Mouse (Mus musculus) hindbrain, embryonic 11.5 days (tissue): ENCODE measurements around the gene Fmnl1. TPM values are rescaled to one million over a fixed set of nuclear protein-coding genes. Genes with fewer than 3 reads are reported as not detected.
"Not testable (repeated sequence)": the region's sequence is repeated elsewhere in the genome, so short reads cannot be mapped to it uniquely, and the experiment has no call there.

ENCODE experiments used
- ATAC-seq: fragments of 200-750 bp; cut with Nextera tagmentation; 2 replicates; pipeline ENCODE4 v1.8.0; 2017; ENCODE audit warnings: mild to moderate bottlenecking, moderate TSS enrichment, moderate library complexity; ENCODE audit not compliant: low FRiP score
- DNase-seq: peaks from one replicate; pipeline ENCODE4 v3.0.0-alpha.2; 2015; ENCODE audit warnings: low spot score
- H3K27ac ChIP-seq: fragments of 300-500 bp; sonication (generic); 2 replicates; pipeline ENCODE4 v1.5.1; 2014; ENCODE audit warnings: mild to moderate bottlenecking, low read depth, low read length
- H3K27me3 ChIP-seq: fragments of 300-500 bp; sonication (generic); 2 replicates; pipeline ENCODE4 v1.6.1; 2014; ENCODE audit warnings: mild to moderate bottlenecking, low read length, moderate library complexity, mixed read lengths; ENCODE audit not compliant: control insufficient read depth, insufficient read depth
- H3K36me3 ChIP-seq: fragments of 300-500 bp; sonication (generic); 2 replicates; pipeline ENCODE4 v1.6.1; 2014; ENCODE audit warnings: mild to moderate bottlenecking, low read length, moderate library complexity, mixed read lengths; ENCODE audit not compliant: control insufficient read depth, insufficient read depth
- H3K4me1 ChIP-seq: fragments of 300-500 bp; sonication (generic); replicated peaks from 2 replicates; pipeline ENCODE4 v1.6.1; 2014; ENCODE audit warnings: low read length, mixed read lengths; ENCODE audit not compliant: control insufficient read depth, insufficient read depth
- H3K4me2 ChIP-seq: fragments of 300-500 bp; sonication (generic); replicated peaks from 2 replicates; pipeline ENCODE4 v1.6.1; 2014; ENCODE audit warnings: mild to moderate bottlenecking, low read depth, low read length
- H3K4me3 ChIP-seq: fragments of 300-500 bp; sonication (generic); 2 replicates; pipeline ENCODE4 v1.5.1; 2014; ENCODE audit warnings: low read depth, low read length
- H3K9ac ChIP-seq: fragments of 300-500 bp; sonication (generic); 2 replicates; pipeline ENCODE4 v1.6.1; 2014; ENCODE audit warnings: low read depth, low read length
- H3K9me3 ChIP-seq: fragments of 300-500 bp; sonication (generic); 2 replicates; pipeline ENCODE4 v1.6.1; 2016; ENCODE audit warnings: low read length; ENCODE audit not compliant: control insufficient read depth
- WGBS: fragments of 180-500 bp; shearing (Covaris S2); extraction: QIAGEN DNeasy Blood & Tissue Kit; methylation state at CpG from one replicate; pipeline ENCODE4 v1.1.7; 2014; 5-methylcytosine and 5-hydroxymethylcytosine counted together
- polyA plus RNA-seq: library from polyadenylated mRNA; unstranded; fragments of >200 nt; fragmentation: Nextera tagmentation; extraction: Ambion mirVana; gene quantifications from 2 replicates; pipeline ENCODE4 v1.2.1, GENCODE M21; 2014

Gene Fmnl1
- polyA plus RNA-seq, 1 experiment from 2014 or later = 1.1 TPM

GRCm38 (mm10) chr11:103219995-103220394 lies 49.1 kb downstream of the Fmnl1 start:
- Histone ChIP-seq H3K9ac (no peak overlapping the region), H3K4me3 (no peak overlapping the region), H3K4me1 (peaks cover 3% of the 10 kb centered on the region; the same call in 1 of the 2 replicates), H3K4me2 (no peak overlapping the region), H3K9me3 (no peaks in the 10 kb centered on the region), H3K27me3 (no peaks in the 10 kb centered on the region), H3K36me3 (peaks cover 5% of the 10 kb centered on the region; the same call in 1 of the 2 replicates), H3K27ac (no peak overlapping the region)
- ATAC-seq = no peak
- DNase-seq = no peak
- 78% methylated on average over 4 of the region's 4 CpGs for WGBS

GRCm38 (mm10) chr11:103221437-103221836 lies 50.5 kb downstream of the Fmnl1 start:
- no peak for ATAC-seq
- Histone ChIP-seq H3K4me1 (peaks cover 3% of the 10 kb centered on the region; the same call in 1 of the 2 replicates), H3K4me3 (no peak overlapping the region), H3K9ac (no peak overlapping the region), H3K27ac (no peak overlapping the region), H3K4me2 (no peak overlapping the region), H3K36me3 (peaks cover 5% of the 10 kb centered on the region; the same call in 1 of the 2 replicates), H3K27me3 (no peaks in the 10 kb centered on the region), H3K9me3 (no peaks in the 10 kb centered on the region)
- DNase-seq = no peak
- 92% methylated on average over 6 of the region's 6 CpGs for WGBS

DNA sequence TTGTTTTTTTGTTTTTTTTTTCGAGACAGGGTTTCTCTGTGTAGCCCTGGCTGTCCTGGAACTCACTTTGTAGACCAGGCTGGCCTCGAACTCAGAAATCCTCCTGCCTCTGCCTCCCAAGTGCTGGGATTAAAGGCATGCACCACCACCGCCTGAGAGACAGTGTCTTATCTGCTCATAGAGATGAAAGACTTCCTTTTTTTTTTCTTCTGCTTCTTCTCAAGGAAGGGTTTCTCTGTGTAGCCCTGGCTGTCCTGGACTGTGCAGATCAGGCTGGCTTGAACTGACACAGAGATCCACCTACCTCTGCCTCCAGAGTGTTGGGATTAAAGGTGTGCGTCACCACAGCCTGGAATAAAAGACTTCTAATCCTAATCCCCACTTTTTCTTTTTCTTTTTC lies 51.8 kb downstream of the Fmnl1 start:
- 84% methylated on average over 4 of the region's 4 CpGs for WGBS
- H3K4me1 ChIP-seq, H3K4me2 ChIP-seq, H3K27me3 ChIP-seq, H3K9me3 ChIP-seq, ATAC-seq, DNase-seq, H3K27ac ChIP-seq, H3K9ac ChIP-seq, H3K4me3 ChIP-seq, H3K36me3 ChIP-seq: not testable (repeated sequence)

DNA sequence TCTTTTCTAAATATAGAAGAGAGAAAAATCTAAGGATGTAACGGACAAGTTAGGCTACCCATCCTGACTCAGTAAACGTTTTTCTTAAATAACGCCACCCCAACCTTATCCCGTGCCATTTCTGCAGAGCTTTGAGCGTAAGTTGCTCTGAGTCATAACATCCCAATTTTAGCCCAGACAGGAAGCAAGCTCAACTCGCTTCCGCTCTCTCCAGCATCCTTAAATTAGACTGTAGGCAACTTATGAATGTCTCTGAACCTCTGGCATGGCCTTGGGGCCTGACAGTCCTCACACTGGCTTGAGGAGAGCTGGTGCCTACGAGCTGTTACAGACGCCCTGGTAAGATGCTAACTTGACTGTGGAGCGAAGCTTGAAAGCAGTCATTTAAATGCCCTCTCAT lies 52.5 kb downstream of the Fmnl1 start:
- Histone ChIP-seq H3K27me3 (no peaks in the 10 kb centered on the region), H3K9me3 (no peaks in the 10 kb centered on the region), H3K36me3 (peaks cover 5% of the 10 kb centered on the region; the same call in 1 of the 2 replicates), H3K4me2 (no peak overlapping the region), H3K4me1 (peaks cover 2% of the 10 kb centered on the region; the same call in 1 of the 2 replicates), H3K4me3 (no peak overlapping the region), H3K27ac (no peak overlapping the region), H3K9ac (no peak overlapping the region)
- DNase-seq = no peak
- ATAC-seq = no peak
- 87% methylated on average over 10 of the region's 10 CpGs for WGBS

- ATAC-seq = no peak
- no peak overlapping the region for H3K4me3 ChIP-seq
- no peaks in the 10 kb centered on the region for H3K27me3 ChIP-seq
- H3K27ac ChIP-seq = no peak overlapping the region
- H3K4me1 ChIP-seq = no peaks in the 10 kb centered on the region
- WGBS = 60% methylated on average over 18 of the region's 18 CpGs
- H3K36me3 ChIP-seq = peaks cover 5% of the 10 kb centered on the region; the same call in 1 of the 2 replicates
- no peak overlapping the region for H3K4me2 ChIP-seq
- no peaks in the 10 kb centered on the region for H3K9me3 ChIP-seq
- H3K9ac ChIP-seq = no peak overlapping the region
- DNase-seq = no peak
These were observed 53.1 kb downstream of the Fmnl1 start for GRCm38 (mm10) chr11:103223951-103224456.

GRCm38 (mm10) chr11:103229608-103230007 lies 58.7 kb downstream of the Fmnl1 start:
- no peak overlapping the region for H3K4me2 ChIP-seq
- H3K27ac ChIP-seq = no peak overlapping the region
- 100% methylated on average over 2 of the region's 2 CpGs for WGBS
- no peaks in the 10 kb centered on the region for H3K27me3 ChIP-seq
- H3K36me3 ChIP-seq = peaks cover 3% of the 10 kb centered on the region; the same call in 1 of the 2 replicates
- H3K9me3 ChIP-seq = no peaks in the 10 kb centered on the region
- ATAC-seq (no peak), DNase-seq (no peak)
- H3K4me3 ChIP-seq = no peak overlapping the region
- no peaks in the 10 kb centered on the region for H3K4me1 ChIP-seq
- no peak overlapping the region for H3K9ac ChIP-seq

- H3K9ac ChIP-seq = no peak overlapping the region
- peaks cover 3% of the 10 kb centered on the region; the same call in 1 of the 2 replicates for H3K36me3 ChIP-seq
- H3K4me2 ChIP-seq = no peak overlapping the region
- 89% methylated on average over 19 of the region's 19 CpGs for WGBS
- no peak for DNase-seq
- no peaks in the 10 kb centered on the region for H3K9me3 ChIP-seq
- no peak overlapping the region for H3K4me3 ChIP-seq
- no peaks in the 10 kb centered on the region for H3K27me3 ChIP-seq
- H3K4me1 ChIP-seq = no peaks in the 10 kb centered on the region
- ATAC-seq = no peak
- no peak overlapping the region for H3K27ac ChIP-seq
These were observed 59.7 kb downstream of the Fmnl1 start for GRCm38 (mm10) chr11:103230626-103231025.

- Histone ChIP-seq H3K9ac (no peak overlapping the region), H3K9me3 (no peaks in the 10 kb centered on the region), H3K4me1 (no peaks in the 10 kb centered on the region), H3K4me2 (no peak overlapping the region), H3K4me3 (no peak overlapping the region), H3K36me3 (peaks cover 3% of the 10 kb centered on the region; the same call in 1 of the 2 replicates), H3K27ac (no peak overlapping the region), H3K27me3 (no peaks in the 10 kb centered on the region)
- DNase-seq (no peak), ATAC-seq (no peak)
- WGBS = 90% methylated on average over 7 of the region's 7 CpGs
These were observed 60.5 kb downstream of the Fmnl1 start for GRCm38 (mm10) chr11:103231367-103231766.

GRCm38 (mm10) chr11:103232966-103233365 lies 62.1 kb downstream of the Fmnl1 start:
- H3K36me3 ChIP-seq = peaks cover 5% of the 10 kb centered on the region; the same call in 1 of the 2 replicates

More at GRCm38 (mm10) chr11:103232966-103233365, 62.1 kb downstream of the Fmnl1 start:
- no peak overlapping the region for H3K4me2 ChIP-seq
- no peaks in the 10 kb centered on the region for H3K4me1 ChIP-seq
- peak; percentile 85 for DNase-seq
- H3K9me3 ChIP-seq = no peaks in the 10 kb centered on the region
- no peak overlapping the region for H3K4me3 ChIP-seq
- no peak for ATAC-seq
- no peak overlapping the region for H3K9ac ChIP-seq
- H3K27me3 ChIP-seq = no peaks in the 10 kb centered on the region
- WGBS = 37% methylated on average over 7 of the region's 7 CpGs
- no peak overlapping the region for H3K27ac ChIP-seq
